Mouse (Mus musculus) liver, embryonic 13.5 days (tissue): ENCODE measurements around the gene Prr22. TPM values are rescaled to one million over a fixed set of nuclear protein-coding genes. Genes with fewer than 3 reads are reported as not detected.

Source experiments
- ATAC-seq: fragments of 200-750 bp; cut with Nextera tagmentation; 2 replicates; pipeline ENCODE4 v1.8.0; 2017; ENCODE audit warnings: low read depth, mild to moderate bottlenecking, moderate number of reproducible peaks, moderate library complexity
- DNase-seq: peaks from one replicate; pipeline ENCODE4 v3.0.0; 2022
- H3K27ac ChIP-seq: fragments of 300-500 bp; sonication (generic); 2 replicates; pipeline ENCODE4 v1.5.1; 2015; ENCODE audit warnings: moderate library complexity, mild to moderate bottlenecking, inconsistent platforms
- H3K27me3 ChIP-seq: fragments of 300-500 bp; sonication (generic); 2 replicates; pipeline ENCODE4 v1.6.1; 2015; ENCODE audit warnings: mild to moderate bottlenecking, inconsistent platforms
- H3K36me3 ChIP-seq: fragments of 300-500 bp; sonication (generic); 2 replicates; pipeline ENCODE4 v1.6.1; 2015; ENCODE audit warnings: mild to moderate bottlenecking, inconsistent platforms
- H3K4me1 ChIP-seq: fragments of 300-500 bp; sonication (generic); replicated peaks from 2 replicates; pipeline ENCODE4 v1.6.1; 2015; ENCODE audit warnings: inconsistent platforms
- H3K4me2 ChIP-seq: fragments of 300-500 bp; sonication (generic); 2 replicates; pipeline ENCODE4 v1.6.1; 2015; ENCODE audit warnings: inconsistent platforms, mild to moderate bottlenecking, moderate library complexity
- H3K4me3 ChIP-seq: fragments of 300-500 bp; sonication (generic); replicated peaks from 2 replicates; pipeline ENCODE4 v1.5.1; 2015; ENCODE audit warnings: mild to moderate bottlenecking, inconsistent platforms
- H3K9ac ChIP-seq: fragments of 300-500 bp; sonication (generic); 2 replicates; pipeline ENCODE4 v1.6.1; 2015; ENCODE audit warnings: mild to moderate bottlenecking, inconsistent platforms
- H3K9me3 ChIP-seq: fragments of 300-500 bp; sonication (generic); replicated peaks from 2 replicates; pipeline ENCODE4 v1.6.1; 2016; ENCODE audit warnings: inconsistent platforms
- WGBS: fragments of 180-500 bp; shearing (Covaris S2); methylation state at CpG from one replicate; pipeline ENCODE4 v1.1.7; 2015; ENCODE audit not compliant: insufficient replicate concordance; 5-methylcytosine and 5-hydroxymethylcytosine counted together
- polyA plus RNA-seq: library from polyadenylated mRNA; unstranded; fragments of >200 nt; fragmentation: Nextera tagmentation; extraction: Ambion mirVana; gene quantifications from 2 replicates; pipeline ENCODE4 v1.2.1, GENCODE M21; 2015

Prr22 gene
- polyA plus RNA-seq, 1 experiment from 2014 or later, result 0.45 TPM

- ATAC-seq, result peak; percentile 70
- H3K4me2 ChIP-seq, result peak overlapping the region; percentile 85
- H3K4me3 ChIP-seq, result peak overlapping the region; percentile 62
- peak overlapping the region; percentile 96 for H3K27ac ChIP-seq
- peak; percentile 95 for DNase-seq
- peaks cover 11% of the 10 kb centered on the region for H3K27me3 ChIP-seq
- H3K9ac ChIP-seq, result peak overlapping the region; percentile 78
- peaks cover 8% of the 10 kb centered on the region for H3K36me3 ChIP-seq
- no peaks in the 10 kb centered on the region for H3K9me3 ChIP-seq
- WGBS, result under 1% methylated on average over 27 of the region's 28 CpGs
- peaks cover 77% of the 10 kb centered on the region for H3K4me1 ChIP-seq
Observed at GRCm38 (mm10) chr17:56761991-56762410, 8.0 kb upstream of the Prr22 start.

- Histone ChIP-seq H3K9ac (peak overlapping the region; percentile 78), H3K27ac (peak overlapping the region; percentile 96), H3K4me3 (peak overlapping the region; percentile 62), H3K4me1 (peaks cover 66% of the 10 kb centered on the region), H3K9me3 (no peaks in the 10 kb centered on the region), H3K36me3 (peaks cover 18% of the 10 kb centered on the region), H3K4me2 (peak overlapping the region; percentile 85), H3K27me3 (peaks cover 8% of the 10 kb centered on the region)
- WGBS, result 19% methylated on average over 27 of the region's 27 CpGs
- ATAC-seq (peak; percentile 8; the same call in 1 of the 2 replicates), DNase-seq (peak; percentile 81)
Observed at GRCm38 (mm10) chr17:56762769-56763731, 7.0 kb upstream of the Prr22 start.

- H3K27me3 ChIP-seq, result peaks cover 8% of the 10 kb centered on the region
- DNase-seq, result no peak
- H3K4me3 ChIP-seq, result peak overlapping the region; percentile 78
- peaks cover 59% of the 10 kb centered on the region for H3K4me1 ChIP-seq
- ATAC-seq, result no peak
- peak overlapping the region; percentile 85 for H3K4me2 ChIP-seq
- H3K27ac ChIP-seq, result peak overlapping the region; percentile 96
- no peaks in the 10 kb centered on the region for H3K9me3 ChIP-seq
- peaks cover 26% of the 10 kb centered on the region for H3K36me3 ChIP-seq
- peak overlapping the region; percentile 87 for H3K9ac ChIP-seq
- 53% methylated on average over 8 of the region's 8 CpGs for WGBS
Observed at GRCm38 (mm10) chr17:56763741-56764250, 6.3 kb upstream of the Prr22 start.

GRCm38 (mm10) chr17:56764474-56765354, 5.3 kb upstream of the Prr22 start, which contains the start of gene Dus3l:
Gene Dus3l (plus strand): TSS chr17:56764757.
- under 1% methylated on average over 55 of the region's 58 CpGs for WGBS
- Histone ChIP-seq H3K4me2 (peak within 1 kb of the TSS; percentile 85), H3K36me3 (peaks cover 35% of the 10 kb centered on the region), H3K27ac (peak within 1 kb of the TSS; percentile 96), H3K9me3 (no peaks in the 10 kb centered on the region), H3K9ac (peak within 1 kb of the TSS; percentile 87), H3K4me1 (peaks cover 51% of the 10 kb centered on the region), H3K4me3 (peak within 1 kb of the TSS; percentile 78), H3K27me3 (peaks cover 5% of the 10 kb centered on the region; the same call in 1 of the 2 replicates)
- DNase-seq (peak; percentile 85), ATAC-seq (peak; percentile 67)

GRCm38 (mm10) chr17:56765431-56765830, 4.6 kb upstream of the Prr22 start:
- Histone ChIP-seq H3K4me3 (peak overlapping the region; percentile 78), H3K4me2 (peak overlapping the region; percentile 85), H3K36me3 (peaks cover 42% of the 10 kb centered on the region), H3K9me3 (no peaks in the 10 kb centered on the region), H3K27me3 (peaks cover under 1% of the 10 kb centered on the region; the same call in 1 of the 2 replicates), H3K9ac (peak overlapping the region; percentile 87), H3K4me1 (peaks cover 44% of the 10 kb centered on the region), H3K27ac (peak overlapping the region; percentile 96)
- no peak for ATAC-seq
- 41% methylated on average over 12 of the region's 12 CpGs for WGBS
- DNase-seq, result no peak

GRCm38 (mm10) chr17:56766631-56767405, 3.2 kb upstream of the Prr22 start:
- Histone ChIP-seq H3K9ac (no peak overlapping the region), H3K4me2 (no peak overlapping the region), H3K4me3 (no peak overlapping the region), H3K27ac (no peak overlapping the region), H3K9me3 (no peaks in the 10 kb centered on the region), H3K27me3 (no peaks in the 10 kb centered on the region), H3K36me3 (peaks cover 54% of the 10 kb centered on the region), H3K4me1 (peaks cover 31% of the 10 kb centered on the region)
- ATAC-seq, result no peak
- WGBS, result 92% methylated on average over 27 of the region's 27 CpGs
- no peak for DNase-seq

GRCm38 (mm10) chr17:56767531-56768135, 2.4 kb upstream of the Prr22 start:
- H3K4me2 ChIP-seq, result no peak overlapping the region
- H3K27ac ChIP-seq, result no peak overlapping the region
- no peak overlapping the region for H3K9ac ChIP-seq
- peaks cover 25% of the 10 kb centered on the region for H3K4me1 ChIP-seq
- no peak overlapping the region for H3K4me3 ChIP-seq
- H3K9me3 ChIP-seq, result no peaks in the 10 kb centered on the region
- no peaks in the 10 kb centered on the region for H3K27me3 ChIP-seq
- peaks cover 54% of the 10 kb centered on the region for H3K36me3 ChIP-seq
- DNase-seq (no peak), ATAC-seq (no peak)
- WGBS, result 90% methylated on average over 29 of the region's 29 CpGs

- Histone ChIP-seq H3K36me3 (peaks cover 54% of the 10 kb centered on the region), H3K9ac (no peak overlapping the region), H3K4me1 (peaks cover 25% of the 10 kb centered on the region), H3K9me3 (no peaks in the 10 kb centered on the region), H3K4me3 (no peak overlapping the region), H3K27me3 (no peaks in the 10 kb centered on the region), H3K4me2 (no peak overlapping the region), H3K27ac (no peak overlapping the region)
- DNase-seq, result no peak
- WGBS, result 88% methylated on average over 11 of the region's 11 CpGs
- no peak for ATAC-seq
Observed at GRCm38 (mm10) chr17:56768941-56769340, 1.1 kb upstream of the Prr22 start.

- Histone ChIP-seq H3K9me3 (peaks cover 7% of the 10 kb centered on the region), H3K4me3 (no peak overlapping the region), H3K27ac (no peak overlapping the region), H3K4me1 (peaks cover 18% of the 10 kb centered on the region), H3K9ac (no peak overlapping the region), H3K36me3 (peaks cover 60% of the 10 kb centered on the region), H3K4me2 (no peak overlapping the region), H3K27me3 (no peaks in the 10 kb centered on the region)
- WGBS, result 84% methylated on average over 11 of the region's 11 CpGs
- ATAC-seq (no peak), DNase-seq (no peak)
Observed at GRCm38 (mm10) chr17:56777568-56777967, 7.5 kb downstream of the Prr22 start.

GRCm38 (mm10) chr17:56778779-56779362, 8.8 kb downstream of the Prr22 start:
- ATAC-seq (no peak), DNase-seq (no peak)
- Histone ChIP-seq H3K4me2 (no peak overlapping the region), H3K9ac (no peak overlapping the region), H3K4me3 (no peak overlapping the region), H3K9me3 (peaks cover 7% of the 10 kb centered on the region), H3K27me3 (no peaks in the 10 kb centered on the region), H3K4me1 (peaks cover 5% of the 10 kb centered on the region), H3K36me3 (peaks cover 72% of the 10 kb centered on the region), H3K27ac (0 out of 2 replicates have a peak overlapping the region, but pooled peaks have one; percentile 3)
- 63% methylated on average over 3 of the region's 3 CpGs for WGBS
